Mouse (Mus musculus): Measurements from ENCODE around the gene Rhbg.

DNA sequence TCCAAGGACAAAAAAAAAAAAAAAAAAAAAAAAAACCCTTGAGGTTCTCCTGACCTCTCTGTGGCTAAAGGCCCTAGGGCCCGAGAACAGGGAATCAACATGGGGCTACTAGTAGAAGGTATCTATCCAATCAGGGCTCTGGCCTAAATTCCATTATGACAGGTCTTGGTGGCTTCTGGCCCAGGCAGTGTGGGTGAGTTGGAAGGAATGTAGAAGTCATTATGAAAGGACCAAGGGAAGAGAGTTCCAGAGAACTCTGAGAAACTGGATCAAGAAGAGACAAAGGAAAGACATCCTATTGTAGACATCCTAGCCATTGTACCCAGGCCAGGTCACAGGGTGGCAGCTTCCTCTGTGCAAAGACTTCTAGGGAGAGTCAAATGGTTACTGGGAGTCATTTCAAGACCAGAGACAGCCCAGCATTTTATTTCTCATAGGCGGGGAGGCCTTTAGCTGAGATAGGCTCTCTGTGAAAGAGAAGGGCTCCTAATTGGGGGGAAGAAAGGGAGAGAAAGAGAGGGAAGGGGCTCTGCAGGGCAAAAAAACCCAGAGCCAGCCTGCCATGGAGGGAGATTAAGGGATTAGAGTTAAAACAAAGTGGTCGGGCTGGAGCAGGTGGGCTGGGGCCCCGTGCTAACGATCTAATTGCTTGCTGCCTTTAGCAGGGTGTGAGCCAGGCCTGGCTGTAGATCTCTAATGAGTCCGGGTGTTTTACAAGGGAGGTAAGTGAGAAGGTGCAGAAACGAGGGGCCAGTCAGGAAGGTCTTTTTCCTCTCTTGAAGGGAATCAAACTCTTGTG, 21.5 kb downstream of the Rhbg start:
- TF ChIP-seq CTCF (IDR thresholded peaks at IDR 0.05; ENCODE audit: control insufficient read depth, insufficient read depth, insufficient read length) (no peak), USF1 (IDR thresholded peaks at IDR 0.05; ENCODE audit: low read depth) (no peak), MAX (IDR thresholded peaks at IDR 0.05) (no peak), MYOG (IDR thresholded peaks at IDR 0.05; ENCODE audit: control insufficient read depth, extremely low read depth, insufficient read length) (no peak)

All from C2C12 (cell line).